Mouse (Mus musculus): Measurements from ENCODE around the gene Tmem167. TPM values are rescaled to one million over a fixed set of nuclear protein-coding genes. Genes with fewer than 3 reads are reported as not detected.

Gene Tmem167
- polyA plus RNA-seq, 2 experiments: 5.9 to 27.1 TPM

GRCm38 (mm10) chr13:90164147-90164546 lies 75.2 kb downstream of the Tmem167 start:
- Histone ChIP-seq H3K9ac (replicated peaks) (no peak overlapping the region), H3K4me3 (ENCODE audit: insufficient read depth in 1 of 2, low read depth in 2 of 2, low read length in 2 of 2) (no peak overlapping the region), H3K4me2 (ENCODE audit: low read depth) (no peak overlapping the region), H3K36me3 (replicated peaks; ENCODE audit: control insufficient read depth, insufficient read depth, low read depth) (no peaks in the 10 kb centered on the region), H3K4me1 (replicated peaks; ENCODE audit: control insufficient read depth in 2 of 2, insufficient read depth in 2 of 2, low read length in 1 of 2) (no peaks in the 10 kb centered on the region), H3K9me3 (ENCODE audit: control insufficient read depth, low read length) (no peaks in the 10 kb centered on the region), H3K27ac (no peak overlapping the region), H3K27me3 (ENCODE audit: control insufficient read depth, insufficient read depth, low read length) (no peaks in the 10 kb centered on the region)
- TF ChIP-seq EP300 (IDR thresholded peaks at IDR 0.05; ENCODE audit: low read depth) (no peak), CTCF (IDR thresholded peaks at IDR 0.05; ENCODE audit: low read depth) (no peak)
- 57% methylated on average over 2 of the region's 2 CpGs for WGBS (ENCODE audit: insufficient replicate concordance)
- no peak for DNase-seq (ENCODE audit: low read depth in 3 of 3, low spot score in 3 of 3)
- no peak for ATAC-seq (ENCODE audit: insufficient read depth)

GRCm38 (mm10) chr13:90167044-90167443 lies 78.1 kb downstream of the Tmem167 start:
- Histone ChIP-seq H3K9me3 (ENCODE audit: control insufficient read depth, low read length) (no peaks in the 10 kb centered on the region), H3K9ac (replicated peaks) (no peak overlapping the region), H3K4me2 (ENCODE audit: low read depth) (no peak overlapping the region), H3K27ac (no peak overlapping the region), H3K36me3 (replicated peaks; ENCODE audit: control insufficient read depth, insufficient read depth, low read depth) (no peaks in the 10 kb centered on the region), H3K4me3 (ENCODE audit: insufficient read depth in 1 of 2, low read depth in 2 of 2, low read length in 2 of 2) (no peak overlapping the region), H3K27me3 (ENCODE audit: control insufficient read depth, insufficient read depth, low read length) (no peaks in the 10 kb centered on the region), H3K4me1 (replicated peaks; ENCODE audit: control insufficient read depth in 2 of 2, insufficient read depth in 2 of 2, low read length in 1 of 2) (no peaks in the 10 kb centered on the region)
- DNase-seq (ENCODE audit: low read depth in 3 of 3, low spot score in 3 of 3) (no peak), ATAC-seq (ENCODE audit: insufficient read depth) (no peak)
- WGBS (ENCODE audit: insufficient replicate concordance): 34% methylated on average over 3 of the region's 3 CpGs
- TF ChIP-seq CTCF (IDR thresholded peaks at IDR 0.05; ENCODE audit: low read depth): no peak
- no peak for TF ChIP-seq EP300 (IDR thresholded peaks at IDR 0.05; ENCODE audit: low read depth)

GRCm38 (mm10) chr13:90170100-90170781 lies 81.3 kb downstream of the Tmem167 start:
- Histone ChIP-seq H3K27me3 (ENCODE audit: control insufficient read depth, insufficient read depth, low read length) (no peaks in the 10 kb centered on the region), H3K27ac (no peak overlapping the region), H3K9me3 (ENCODE audit: control insufficient read depth, low read length) (no peaks in the 10 kb centered on the region), H3K36me3 (replicated peaks; ENCODE audit: control insufficient read depth, insufficient read depth, low read depth) (no peaks in the 10 kb centered on the region), H3K4me2 (ENCODE audit: low read depth) (no peak overlapping the region), H3K9ac (replicated peaks) (no peak overlapping the region), H3K4me3 (ENCODE audit: insufficient read depth in 1 of 2, low read depth in 2 of 2, low read length in 2 of 2) (no peak overlapping the region), H3K4me1 (replicated peaks; ENCODE audit: control insufficient read depth in 2 of 2, insufficient read depth in 2 of 2, low read length in 1 of 2) (no peaks in the 10 kb centered on the region)
- 37% methylated on average over 4 of the region's 4 CpGs for WGBS (ENCODE audit: insufficient replicate concordance)
- ATAC-seq (ENCODE audit: insufficient read depth) (no peak), DNase-seq (ENCODE audit: low read depth in 3 of 3, low spot score in 3 of 3) (no peak)
- no peak for TF ChIP-seq CTCF (IDR thresholded peaks at IDR 0.05; ENCODE audit: low read depth)
- TF ChIP-seq EP300 (IDR thresholded peaks at IDR 0.05; ENCODE audit: low read depth): no peak

- no peak overlapping the region for H3K4me2 ChIP-seq (ENCODE audit: low read depth)
- H3K27ac ChIP-seq: no peak overlapping the region
- no peaks in the 10 kb centered on the region for H3K4me1 ChIP-seq (replicated peaks; ENCODE audit: control insufficient read depth in 2 of 2, insufficient read depth in 2 of 2, low read length in 1 of 2)
- H3K27me3 ChIP-seq (ENCODE audit: control insufficient read depth, insufficient read depth, low read length): no peaks in the 10 kb centered on the region
- TF ChIP-seq EP300 (IDR thresholded peaks at IDR 0.05; ENCODE audit: low read depth) (no peak), CTCF (IDR thresholded peaks at IDR 0.05; ENCODE audit: low read depth) (no peak)
- H3K36me3 ChIP-seq (replicated peaks; ENCODE audit: control insufficient read depth, insufficient read depth, low read depth): no peaks in the 10 kb centered on the region
- H3K9ac ChIP-seq (replicated peaks): no peak overlapping the region
- no peaks in the 10 kb centered on the region for H3K9me3 ChIP-seq (ENCODE audit: control insufficient read depth, low read length)
- ATAC-seq (ENCODE audit: insufficient read depth) (no peak), DNase-seq (ENCODE audit: low read depth in 3 of 3, low spot score in 3 of 3) (no peak)
- H3K4me3 ChIP-seq (ENCODE audit: insufficient read depth in 1 of 2, low read depth in 2 of 2, low read length in 2 of 2): no peak overlapping the region
- 2% methylated on average over 2 of the region's 2 CpGs for WGBS (ENCODE audit: insufficient replicate concordance)
Measured at GRCm38 (mm10) chr13:90170782-90171179, 81.9 kb downstream of the Tmem167 start.

- H3K36me3 ChIP-seq (replicated peaks; ENCODE audit: control insufficient read depth, insufficient read depth, low read depth): no peaks in the 10 kb centered on the region
- no peak overlapping the region for H3K4me3 ChIP-seq (ENCODE audit: insufficient read depth in 1 of 2, low read depth in 2 of 2, low read length in 2 of 2)
- H3K4me1 ChIP-seq (replicated peaks; ENCODE audit: control insufficient read depth in 2 of 2, insufficient read depth in 2 of 2, low read length in 1 of 2): no peaks in the 10 kb centered on the region
- no peak overlapping the region for H3K9ac ChIP-seq (replicated peaks)
- H3K27ac ChIP-seq: no peak overlapping the region
- no peaks in the 10 kb centered on the region for H3K27me3 ChIP-seq (ENCODE audit: control insufficient read depth, insufficient read depth, low read length)
- H3K4me2 ChIP-seq (ENCODE audit: low read depth): no peak overlapping the region
- H3K9me3 ChIP-seq (ENCODE audit: control insufficient read depth, low read length): no peaks in the 10 kb centered on the region
- ATAC-seq (ENCODE audit: insufficient read depth) (no peak), DNase-seq (ENCODE audit: low read depth in 3 of 3, low spot score in 3 of 3) (no peak)
- TF ChIP-seq CTCF (IDR thresholded peaks at IDR 0.05; ENCODE audit: low read depth) (no peak), EP300 (IDR thresholded peaks at IDR 0.05; ENCODE audit: low read depth) (no peak)
Measured at GRCm38 (mm10) chr13:90171390-90171789, 82.5 kb downstream of the Tmem167 start.
